Mouse (Mus musculus) c-Kit-negative CD71-positive TER-119-positive erythroid progenitor cells, embryonic 14.5 days (primary cell): ENCODE measurements around the gene Plcb4.

ENCODE experiments used
- DNase-seq: peaks from one replicate; pipeline ENCODE4 v3.0.0-alpha.2; 2013; ENCODE audit warnings: low read depth, low spot score

Gene Plcb4

DNA sequence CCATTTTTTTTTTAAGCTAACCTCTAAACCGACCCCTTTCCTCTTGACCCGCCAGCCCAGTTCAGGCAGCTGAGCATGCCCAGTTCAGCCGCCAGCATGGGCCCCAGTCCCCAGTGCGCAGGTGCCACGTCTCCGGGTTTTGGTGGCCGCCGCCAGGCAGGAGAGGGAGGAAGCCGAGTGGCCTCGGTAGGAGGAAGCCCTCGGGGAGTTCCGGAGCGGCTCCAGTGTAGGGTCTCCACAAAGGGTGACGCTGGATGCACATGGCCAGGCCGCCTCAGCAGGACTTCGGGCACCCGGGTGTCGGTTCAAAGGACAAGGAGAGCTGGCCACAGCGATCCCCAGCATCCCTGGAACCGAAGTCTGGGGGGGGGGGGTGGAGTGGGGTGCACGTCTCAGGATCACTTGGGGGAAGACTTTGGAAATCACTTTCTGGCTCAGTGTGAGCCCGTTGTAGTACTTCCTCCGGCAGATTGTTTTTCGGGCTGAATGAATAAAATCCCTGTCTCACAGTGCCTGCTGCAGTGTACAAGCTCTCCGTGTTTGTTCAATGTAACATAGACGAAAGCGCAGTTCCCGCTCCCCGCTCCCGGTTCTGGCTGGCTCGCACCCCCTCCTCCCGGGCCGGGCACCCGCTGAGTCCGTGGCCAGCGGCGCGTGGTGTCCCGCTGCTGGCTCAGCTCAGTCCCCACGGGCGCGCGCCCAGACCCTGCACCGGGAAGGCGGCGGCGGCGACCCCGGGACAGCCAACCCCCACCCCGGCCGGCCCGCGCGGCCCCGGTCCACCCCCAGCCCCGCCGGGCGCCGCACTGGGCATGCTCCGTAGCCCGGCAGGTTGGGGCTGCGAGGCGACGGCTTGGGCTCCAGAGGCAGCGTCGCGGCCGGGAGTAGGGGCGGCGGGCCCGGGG lies at the start of gene Plcb4:
Gene Plcb4 (plus strand): TSS at position 526 of the 905 bp plus-strand sequence.
- no peak for DNase-seq

DNA sequence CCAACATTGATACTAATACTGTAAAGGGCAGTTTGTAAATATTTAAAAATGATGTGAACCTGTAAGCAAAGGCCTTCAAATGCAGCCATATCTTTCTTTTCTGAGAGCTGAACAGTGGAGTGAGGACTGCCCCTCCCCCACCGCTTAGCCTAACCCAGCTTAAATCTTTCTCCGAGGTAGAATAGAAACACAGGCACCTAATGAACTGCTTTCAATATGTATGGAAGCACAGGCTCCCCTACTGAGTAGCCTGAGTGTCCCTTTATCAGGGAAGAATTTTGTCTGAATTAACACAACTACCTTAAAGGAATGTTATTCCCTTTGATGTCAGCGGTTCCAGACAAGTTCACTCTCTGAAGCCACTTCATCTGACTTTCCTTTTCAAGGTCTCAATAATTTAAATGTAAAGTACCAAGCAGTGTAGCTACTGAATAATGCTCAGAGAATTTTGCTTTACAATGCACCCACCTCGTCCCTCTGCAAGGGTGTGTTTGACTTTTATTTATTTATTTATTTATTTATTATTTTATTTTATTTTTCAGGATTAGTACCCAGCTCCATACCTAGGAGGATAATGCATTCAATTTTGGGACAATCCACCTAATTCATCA lies 44.1 kb upstream of the Plcb4 start:
- no peak for DNase-seq

DNA sequence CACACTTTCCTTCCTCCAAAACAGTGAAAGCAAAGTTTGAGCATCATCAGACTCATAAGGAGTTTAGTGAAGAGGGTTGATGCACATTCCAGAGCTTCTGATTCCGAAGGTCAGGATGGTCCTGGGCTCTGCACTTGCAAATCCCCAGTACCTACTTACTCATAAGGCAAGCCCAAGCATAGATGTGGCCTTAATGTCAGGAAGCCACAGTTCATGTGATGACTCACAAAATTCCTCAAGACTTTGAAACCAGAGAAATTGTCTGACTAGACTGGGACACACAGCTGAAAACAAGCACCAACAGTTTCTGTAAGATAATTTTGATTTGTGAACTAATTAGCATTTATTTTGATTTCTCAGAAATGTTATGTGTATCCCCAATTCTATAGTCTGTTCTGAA lies 42.7 kb upstream of the Plcb4 start:
- DNase-seq = no peak

DNA sequence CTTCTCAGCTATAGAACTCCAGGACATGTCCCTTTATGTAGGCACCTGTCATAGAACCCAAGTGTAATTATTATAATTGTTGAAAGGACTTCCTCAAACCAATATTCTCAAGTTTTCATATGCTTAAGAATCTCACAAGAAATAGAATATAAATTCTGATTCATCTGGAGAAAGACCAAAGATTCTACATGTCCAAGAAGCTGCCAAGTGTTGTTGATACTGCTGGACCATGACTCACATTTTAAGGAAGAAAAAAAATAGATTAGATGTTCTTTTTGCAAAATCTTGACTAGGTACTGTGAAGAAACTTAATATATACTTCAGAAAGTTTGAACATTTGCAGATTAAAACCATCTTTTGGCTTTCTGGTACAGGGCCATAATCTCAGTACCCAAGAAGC lies 40.3 kb upstream of the Plcb4 start:
- no peak for DNase-seq

DNA sequence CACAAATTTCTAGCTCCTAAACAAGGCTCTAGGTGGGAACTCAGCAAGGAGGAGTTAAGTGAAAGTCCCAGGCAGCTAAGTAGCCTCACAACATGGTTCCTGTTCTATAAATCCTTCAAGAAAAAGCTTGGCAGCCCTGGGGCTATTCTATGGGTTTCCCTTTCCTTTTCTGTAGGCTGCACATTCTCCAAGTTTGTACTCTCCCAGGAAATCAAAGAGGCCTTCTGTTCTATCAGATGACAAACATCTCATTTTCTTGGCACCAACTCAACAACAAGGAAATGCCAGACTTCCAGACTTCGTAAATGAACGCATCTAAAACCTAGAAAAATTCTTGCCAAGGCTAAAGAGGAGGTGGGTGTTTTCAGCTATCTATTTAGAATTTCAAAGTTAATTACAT lies 38.9 kb upstream of the Plcb4 start:
- no peak for DNase-seq

DNA sequence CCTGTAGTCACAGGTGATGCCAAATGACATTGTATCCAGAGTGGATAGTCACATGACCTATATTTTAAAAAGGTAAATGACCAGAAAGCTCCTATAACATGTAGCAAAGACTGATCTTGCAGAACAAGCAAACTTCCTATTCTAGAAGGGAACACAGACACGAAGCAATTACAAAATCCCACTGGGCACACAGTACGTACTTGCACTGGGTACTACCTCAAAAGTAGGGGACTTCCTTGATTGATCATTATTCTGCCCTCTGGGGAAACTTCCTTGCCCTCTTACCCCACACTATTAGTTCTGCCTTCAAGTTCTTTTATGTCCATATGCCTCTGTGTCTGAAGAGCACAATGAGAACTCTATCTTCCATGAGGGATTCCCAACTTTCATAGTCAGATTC lies 31.0 kb upstream of the Plcb4 start:
- no peak for DNase-seq

DNA sequence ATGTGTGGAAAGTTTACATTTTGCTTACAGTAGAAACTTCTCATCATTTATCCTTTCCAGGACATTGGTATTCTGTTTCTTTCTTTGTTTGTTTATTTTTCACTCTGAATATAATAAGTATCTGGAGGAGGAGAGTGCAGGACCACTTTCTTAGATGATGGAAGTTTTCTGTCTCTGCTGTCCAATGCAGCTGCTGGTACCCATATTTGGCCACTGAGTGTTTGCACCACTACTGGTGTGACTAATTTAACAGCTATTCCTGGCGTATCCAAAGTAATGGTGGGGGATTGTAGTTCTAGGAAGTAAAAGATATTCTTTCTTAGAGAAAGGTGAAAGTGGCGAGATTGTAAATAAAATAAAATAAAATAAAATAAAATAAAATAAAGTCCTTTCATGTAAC lies 21.6 kb upstream of the Plcb4 start:
- no peak for DNase-seq

DNA sequence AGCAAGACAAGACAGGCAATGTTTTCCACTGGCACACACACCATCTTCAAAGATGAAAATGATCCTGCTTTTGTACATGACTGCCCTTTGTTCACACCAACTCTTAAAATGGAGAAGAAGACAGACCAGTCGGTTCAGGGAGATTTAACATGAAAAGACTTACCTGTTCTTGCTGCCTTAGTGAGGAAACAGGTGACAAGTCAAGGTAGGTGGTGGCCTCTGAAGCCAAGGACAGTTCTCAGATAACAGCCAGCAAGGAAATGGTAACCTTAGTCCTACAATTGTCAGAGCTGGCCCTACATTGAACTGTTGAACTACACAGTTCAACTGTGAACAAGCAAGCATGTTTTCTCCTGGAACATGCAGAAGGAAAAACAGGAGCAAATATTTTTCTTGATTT lies 17.8 kb upstream of the Plcb4 start:
- no peak for DNase-seq

DNA sequence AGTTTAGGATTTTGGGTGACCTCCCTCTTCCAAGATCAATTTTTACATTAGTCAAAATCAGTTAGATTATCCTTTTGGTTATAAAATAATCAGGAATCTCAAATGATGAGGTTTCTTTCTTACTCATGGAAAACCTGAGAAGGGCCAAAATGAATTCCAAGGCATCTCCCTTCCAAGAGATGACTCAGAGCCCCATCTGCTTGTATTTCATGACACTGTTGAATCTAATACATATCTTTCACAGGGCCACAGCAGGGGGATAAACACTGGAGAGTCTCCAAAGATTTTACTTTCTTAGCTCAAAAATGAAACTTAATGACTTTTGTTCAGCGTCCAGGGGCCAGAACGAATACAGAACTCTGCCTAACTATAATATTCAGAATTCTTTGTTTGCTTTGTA lies 17.2 kb upstream of the Plcb4 start:
- no peak for DNase-seq

DNA sequence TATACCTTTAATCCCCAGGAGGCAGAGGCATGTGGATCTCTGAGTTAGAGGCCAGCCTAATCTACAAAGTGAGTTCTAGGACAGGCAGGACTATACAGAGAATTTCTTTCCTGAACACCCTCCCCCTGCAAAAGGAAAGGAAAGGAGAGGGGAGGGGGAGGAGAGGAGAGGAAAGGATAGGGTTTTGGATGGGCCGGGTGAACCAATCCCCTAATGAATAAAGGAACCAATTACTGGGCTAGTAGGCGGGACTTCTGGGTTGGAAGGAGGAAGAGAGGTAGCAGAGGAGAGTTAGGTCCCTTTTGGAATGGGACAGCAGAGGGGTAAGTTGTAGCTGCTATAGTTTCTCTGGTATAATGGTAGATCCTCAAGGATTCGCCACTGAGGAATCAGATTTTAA lies 12.6 kb upstream of the Plcb4 start:
- no peak for DNase-seq

DNA sequence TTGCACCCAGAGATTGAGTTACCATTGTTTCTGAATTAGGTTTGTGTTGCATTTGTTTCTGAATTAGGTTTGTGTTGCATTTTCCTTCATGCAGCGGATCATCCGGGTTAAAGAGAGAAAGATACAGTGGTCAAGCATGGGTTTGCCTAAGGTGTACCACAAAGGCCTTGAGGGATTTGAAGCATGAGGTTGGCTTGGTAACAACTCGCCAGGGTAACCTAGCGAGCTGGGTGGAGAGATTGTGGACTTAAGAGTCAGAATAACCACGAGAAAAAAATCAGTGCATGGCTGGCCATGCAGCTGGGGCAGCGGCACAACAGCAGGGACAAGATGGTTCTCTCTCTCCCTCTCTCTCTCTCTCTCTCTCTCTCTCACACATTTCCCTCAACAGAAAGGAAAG lies 12.2 kb upstream of the Plcb4 start:
- no peak for DNase-seq

DNA sequence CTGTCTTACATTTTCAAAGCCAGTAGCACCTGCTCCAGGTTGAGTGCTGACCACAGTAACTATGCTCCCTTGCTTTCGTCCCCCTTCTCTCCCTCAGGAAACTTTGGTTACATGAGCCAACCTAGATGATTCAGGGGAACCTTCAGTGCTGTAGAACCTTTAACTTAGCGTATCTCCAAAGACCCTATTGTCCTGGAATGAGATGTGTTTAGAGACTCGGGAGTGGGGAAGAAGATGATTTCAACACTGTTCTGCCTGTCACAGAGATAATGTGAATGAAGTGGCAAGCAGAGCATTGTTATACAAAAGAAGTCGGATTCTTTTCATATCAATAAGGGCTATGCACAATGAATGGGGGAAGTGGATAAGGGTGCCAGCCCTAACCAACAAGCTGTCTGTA lies 10.8 kb upstream of the Plcb4 start:
- no peak for DNase-seq

DNA sequence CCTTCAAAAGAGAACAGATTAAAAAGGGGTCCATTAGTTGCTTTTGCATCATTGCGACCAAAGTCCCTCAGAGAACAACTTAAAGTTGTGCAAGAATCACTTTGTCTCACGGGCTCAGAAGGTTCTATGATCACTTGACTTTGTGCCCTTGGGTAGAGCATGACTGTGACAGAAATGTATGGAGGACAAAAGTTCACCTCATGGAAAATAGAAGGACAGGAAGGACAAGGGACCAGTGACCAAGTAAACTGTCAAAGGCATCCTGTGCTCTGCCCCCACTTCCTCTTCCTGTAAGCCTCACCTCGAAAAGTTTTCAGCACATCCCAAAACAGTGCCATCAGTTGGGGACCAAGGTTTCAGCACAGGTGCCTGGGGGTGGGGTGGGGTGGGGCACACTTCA lies 7.9 kb upstream of the Plcb4 start:
- DNase-seq = no peak

DNA sequence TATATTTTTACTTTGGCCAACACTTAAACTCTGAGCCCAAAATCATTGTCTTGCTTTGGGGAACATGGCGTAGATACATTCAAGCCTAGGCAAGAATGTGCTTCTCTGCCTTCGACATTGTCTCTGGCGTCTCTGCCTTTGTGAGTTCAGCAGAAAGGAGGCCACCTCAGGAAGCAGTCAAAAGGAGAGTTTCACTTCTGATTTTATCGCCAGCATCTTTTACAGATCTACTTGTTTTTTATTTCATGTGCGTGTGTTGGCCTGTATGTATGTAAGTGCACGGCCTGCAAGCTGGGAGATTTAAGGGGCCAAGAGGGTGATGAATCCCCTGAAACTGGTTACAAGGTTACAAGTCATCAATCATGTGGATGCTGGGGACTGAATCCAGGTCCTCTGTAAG lies 6.8 kb upstream of the Plcb4 start:
- no peak for DNase-seq

DNA sequence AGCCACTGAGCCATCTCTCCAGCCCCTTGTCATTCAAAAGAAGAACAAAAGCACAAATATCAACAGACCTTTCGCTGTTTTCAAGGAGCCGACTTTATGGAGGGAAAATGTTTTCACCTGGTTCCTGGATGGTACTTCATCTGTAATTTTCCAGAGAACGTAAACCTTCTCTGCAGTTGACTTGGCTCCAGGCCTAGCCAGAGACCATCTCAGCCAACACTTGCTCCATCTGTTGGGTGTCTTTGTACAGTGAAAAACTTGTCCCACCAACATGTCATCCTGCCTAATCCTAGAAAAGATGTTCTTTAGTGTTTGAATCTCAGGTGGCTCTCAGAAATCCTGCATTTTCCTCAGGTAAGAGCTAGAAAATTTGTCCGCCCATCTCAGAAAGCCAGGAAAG lies 6.4 kb upstream of the Plcb4 start:
- DNase-seq = no peak

DNA sequence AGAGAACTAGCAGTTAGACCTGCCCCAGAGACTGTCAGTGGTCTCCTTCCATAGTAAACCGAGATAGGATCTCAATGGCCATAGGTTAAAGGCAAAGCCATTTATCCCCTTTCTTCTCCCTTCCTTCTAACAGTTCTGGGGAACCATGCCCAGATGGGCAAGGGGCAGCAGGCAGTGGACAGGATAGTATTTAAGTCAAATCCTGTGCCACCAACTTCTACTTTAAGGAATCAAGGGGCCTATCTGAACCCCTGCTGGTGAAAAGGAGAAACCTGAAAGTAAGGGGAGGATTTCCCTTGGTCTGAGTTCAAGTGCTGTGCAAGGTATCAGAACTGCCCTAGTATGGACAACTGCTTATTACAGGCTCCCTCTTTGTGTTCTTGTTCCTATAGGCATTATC lies 2.9 kb upstream of the Plcb4 start:
- no peak for DNase-seq

DNA sequence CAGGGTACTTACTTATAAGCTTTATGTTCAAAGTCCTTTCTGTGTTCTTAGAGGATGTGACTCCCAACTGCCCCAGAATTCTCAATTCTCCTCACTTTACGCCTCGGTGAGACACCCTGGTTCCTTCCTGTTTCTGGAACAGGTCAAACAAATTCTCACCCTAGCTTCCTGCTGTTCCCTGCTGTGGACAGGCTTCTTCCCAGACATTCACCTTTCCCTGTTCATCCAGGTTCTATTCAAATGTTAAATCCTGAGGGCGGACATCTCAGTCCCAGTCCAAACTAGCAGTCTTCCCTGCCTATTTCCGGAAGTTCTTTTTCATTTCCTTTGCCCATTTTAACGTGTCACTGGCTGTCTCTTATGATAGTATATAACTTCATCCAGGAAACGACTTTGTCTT lies 2.2 kb upstream of the Plcb4 start:
- DNase-seq = no peak

DNA sequence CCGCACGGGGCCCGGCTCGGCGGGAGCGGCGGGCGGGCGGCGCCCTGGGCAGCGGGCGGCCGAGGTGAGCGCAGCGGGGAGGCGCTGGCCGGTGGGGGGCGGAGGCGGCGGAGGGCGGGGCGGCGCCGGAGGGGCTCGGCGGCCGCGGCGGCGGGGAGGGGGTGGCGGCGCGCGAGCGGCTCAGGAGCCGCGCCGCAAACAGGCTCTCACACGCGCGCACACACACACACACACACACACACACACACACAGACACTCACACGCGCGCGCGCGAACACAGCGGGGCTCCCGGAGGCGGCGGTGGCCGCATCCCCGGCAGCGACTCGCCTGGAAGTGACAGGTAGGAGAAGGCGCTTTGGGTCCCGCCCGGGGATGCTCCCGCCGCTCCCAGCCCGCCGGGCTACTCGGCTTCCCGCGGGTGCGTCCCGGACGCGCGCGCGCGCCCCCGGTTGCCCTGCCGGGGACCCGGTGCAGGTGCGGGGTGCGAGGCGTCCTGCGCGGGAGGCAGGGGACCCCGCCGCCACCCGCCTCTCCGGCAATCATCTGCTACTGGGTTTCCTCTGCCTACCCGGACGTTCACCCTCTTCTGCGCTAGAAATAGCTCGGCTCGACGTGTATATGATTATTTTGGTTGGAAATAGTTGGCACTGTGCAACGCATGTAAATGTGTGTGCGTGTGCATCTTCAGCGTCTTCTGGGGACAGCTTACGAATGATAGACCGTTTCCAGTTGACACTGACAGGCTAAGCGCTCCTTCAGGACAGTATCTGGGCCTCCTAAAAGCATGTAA lies 775 bp downstream of the Plcb4 start:
- DNase-seq = no peak

DNA sequence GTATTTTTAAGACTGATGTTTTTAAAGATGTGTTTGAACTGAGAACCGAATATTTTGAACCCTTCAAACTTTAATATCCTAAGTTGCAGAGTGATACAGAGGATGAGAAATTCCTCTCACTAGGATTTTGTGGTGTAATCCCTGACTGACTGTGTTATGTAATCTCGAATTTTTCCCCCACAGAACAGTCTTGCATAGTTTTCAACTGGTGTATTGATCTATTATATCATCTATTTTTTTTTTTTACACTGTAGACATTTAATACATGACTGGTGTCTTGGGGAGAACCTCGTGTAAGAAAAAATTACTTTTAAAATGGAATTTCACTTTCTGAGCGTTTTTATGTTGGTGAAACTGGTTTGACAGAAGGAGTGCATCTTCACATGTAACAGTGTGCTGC lies 2.0 kb downstream of the Plcb4 start:
- no peak for DNase-seq

DNA sequence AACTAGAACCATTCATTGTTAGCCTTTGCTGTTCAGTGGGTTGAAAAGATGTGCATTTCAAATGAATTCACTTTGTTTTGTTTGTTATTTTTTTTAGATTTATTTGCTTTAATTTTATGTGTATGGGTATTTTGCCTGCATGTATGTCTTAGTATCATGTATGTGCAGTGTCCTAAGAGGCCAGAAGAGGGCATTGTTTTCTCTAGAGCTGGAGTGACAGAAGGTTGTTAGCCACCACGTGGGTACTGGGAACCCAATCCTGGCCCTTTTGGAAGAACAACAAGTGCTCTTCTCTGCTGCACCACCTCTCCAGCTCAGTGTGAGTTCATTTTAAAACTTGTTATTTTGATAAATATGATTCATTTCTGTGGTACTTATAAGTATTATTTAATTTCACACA lies 5.0 kb downstream of the Plcb4 start:
- no peak for DNase-seq

DNA sequence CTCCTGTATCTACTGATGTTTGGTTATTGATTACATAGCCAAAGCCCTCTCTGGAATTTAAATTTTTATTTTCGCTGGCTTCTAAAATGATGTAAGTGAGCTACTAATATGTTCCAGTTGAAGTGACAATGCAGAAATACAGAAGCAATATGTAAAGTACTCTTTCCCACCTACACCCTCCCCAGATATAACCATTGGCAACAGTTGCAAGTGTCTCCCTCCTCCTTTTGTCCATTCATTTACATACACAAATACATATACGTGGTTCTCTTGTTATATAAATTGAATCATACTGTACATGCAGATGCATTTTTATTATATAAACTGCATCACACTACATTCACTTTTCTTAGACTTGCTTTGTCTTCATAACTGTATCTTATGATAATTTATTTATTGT lies 8.7 kb downstream of the Plcb4 start:
- no peak for DNase-seq

DNA sequence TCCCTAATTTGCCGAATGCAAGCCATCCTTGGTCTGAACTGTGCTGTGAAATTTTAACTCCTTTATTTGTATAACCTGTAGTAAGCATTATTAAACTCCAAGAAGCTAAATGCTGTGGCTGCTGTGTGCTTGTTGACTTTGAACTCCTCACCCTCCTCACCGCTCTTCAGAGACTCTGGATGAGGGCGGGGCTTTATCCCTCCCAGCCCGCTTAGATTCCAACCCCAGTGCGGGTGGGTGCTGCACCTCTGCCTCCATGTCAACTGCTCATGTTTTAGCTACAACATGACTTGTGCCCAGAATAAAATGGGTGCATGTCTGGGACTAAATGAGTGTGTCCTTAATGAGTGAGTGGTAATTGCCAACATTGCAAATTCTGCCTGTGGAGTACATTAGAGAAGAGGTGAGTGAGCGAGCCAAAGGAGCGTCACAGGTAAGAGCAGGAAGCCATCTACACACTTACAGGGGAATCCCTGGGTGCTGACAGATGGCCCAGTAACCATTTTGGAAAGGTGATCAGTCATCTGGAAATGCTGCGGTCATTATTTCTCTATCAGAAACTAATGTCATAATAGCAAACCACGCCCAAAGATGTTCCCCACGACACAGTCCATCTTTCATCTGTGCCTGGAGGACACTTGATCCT lies 13.8 kb downstream of the Plcb4 start:
- DNase-seq = no peak
